Mouse (Mus musculus): ENCODE data around the gene Klc3.

- TF ChIP-seq GATA1 (IDR thresholded peaks at IDR 0.05; ENCODE audit: borderline replicate concordance, low read length) (no peak), FLI1 (IDR thresholded peaks at IDR 0.05; ENCODE audit: low read length) (no peak)
Observed at GRCm38 (mm10) chr7:19349188-19349915, 54.6 kb downstream of the Klc3 start.
